Mouse (Mus musculus): Measurements from ENCODE around the gene 9130213A22Rik. TPM values are rescaled to one million over a fixed set of nuclear protein-coding genes. Genes with fewer than 3 reads are reported as not detected.
A peak's percentile ranks its signal among the peaks of the same experiment; 100 is the strongest.

9130213A22Rik gene
- total RNA-seq, 2 experiments from 2014 or later = not detected

GRCm38 (mm10) chr11:69086390-69086789, 36.0 kb downstream of the 9130213A22Rik start:
- DNase-seq = no peak
- intact Hi-C loops (cut with DNase I) = no loop called here

DNA sequence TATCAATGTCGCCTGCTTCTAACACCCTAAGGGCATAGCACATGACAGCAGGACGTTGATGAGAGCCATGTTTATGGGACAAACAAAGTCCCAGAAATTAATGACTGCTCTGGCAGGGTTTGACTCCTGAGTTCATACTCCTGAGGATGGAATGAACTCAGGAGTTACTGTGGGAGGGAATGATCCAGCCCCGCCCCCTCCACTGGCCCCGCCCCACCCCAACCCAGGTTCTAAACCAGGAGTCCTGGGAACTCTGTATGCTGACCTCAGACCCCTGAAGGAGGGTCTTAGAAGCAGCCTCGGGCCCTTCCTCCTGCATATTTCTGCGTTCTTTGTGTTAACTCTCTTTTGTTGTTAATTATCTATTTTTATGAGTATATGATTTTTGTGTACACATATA, 36.8 kb downstream of the 9130213A22Rik start:
- intact Hi-C loops (cut with DNase I) = no loop called here

GRCm38 (mm10) chr11:69081613-69082012, 40.8 kb downstream of the 9130213A22Rik start:
- no peak for DNase-seq
- intact Hi-C loops (cut with DNase I) = no loop called here

More for the DNA sequence above, 36.8 kb downstream of the 9130213A22Rik start:
- no peak for DNase-seq

- intact Hi-C loops (cut with DNase I) = no loop called here
- no peak for DNase-seq
These were observed 41.5 kb downstream of the 9130213A22Rik start for GRCm38 (mm10) chr11:69080855-69081222.

DNA sequence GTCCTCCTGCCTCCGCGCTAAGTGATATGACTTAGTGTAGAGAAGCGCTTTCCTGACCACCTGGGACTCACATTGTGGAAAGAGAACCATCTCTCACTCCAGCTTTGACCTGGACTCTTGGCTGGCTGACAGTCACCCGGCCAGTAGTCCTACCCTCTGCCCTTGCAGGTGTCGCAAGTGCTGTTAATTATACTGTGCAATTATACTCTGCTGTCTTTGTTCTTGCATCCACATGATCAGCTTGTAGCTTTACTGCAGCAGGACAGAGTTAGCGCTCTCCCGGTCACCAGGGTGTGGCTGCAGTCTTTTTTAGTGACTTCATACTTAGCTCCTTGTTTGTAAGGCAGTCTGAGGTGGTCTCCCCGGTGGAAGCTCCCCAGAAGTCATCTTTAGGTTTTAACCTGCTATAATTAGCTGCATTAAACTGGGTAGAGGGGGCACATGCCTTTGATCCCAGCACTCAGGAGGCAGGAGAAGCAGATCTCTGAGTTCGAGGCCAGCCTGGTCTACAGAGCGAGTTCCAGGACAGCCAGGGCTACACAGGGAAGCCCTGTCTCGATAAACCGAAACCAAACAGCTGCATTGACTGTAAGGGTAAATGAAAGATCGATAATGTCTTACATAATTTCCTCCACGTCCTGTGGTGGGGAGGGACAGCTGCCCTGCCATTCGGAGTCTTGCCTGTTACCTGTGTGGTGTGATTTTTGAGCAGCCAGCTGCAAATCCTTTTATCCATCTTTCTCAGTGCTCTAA, 42.1 kb downstream of the 9130213A22Rik start:
- DNase-seq = no peak
- intact Hi-C loops (cut with DNase I) = no loop called here

- intact Hi-C loops (cut with DNase I) = no loop called here
These were observed 43.5 kb downstream of the 9130213A22Rik start for GRCm38 (mm10) chr11:69078805-69079438.

DNA sequence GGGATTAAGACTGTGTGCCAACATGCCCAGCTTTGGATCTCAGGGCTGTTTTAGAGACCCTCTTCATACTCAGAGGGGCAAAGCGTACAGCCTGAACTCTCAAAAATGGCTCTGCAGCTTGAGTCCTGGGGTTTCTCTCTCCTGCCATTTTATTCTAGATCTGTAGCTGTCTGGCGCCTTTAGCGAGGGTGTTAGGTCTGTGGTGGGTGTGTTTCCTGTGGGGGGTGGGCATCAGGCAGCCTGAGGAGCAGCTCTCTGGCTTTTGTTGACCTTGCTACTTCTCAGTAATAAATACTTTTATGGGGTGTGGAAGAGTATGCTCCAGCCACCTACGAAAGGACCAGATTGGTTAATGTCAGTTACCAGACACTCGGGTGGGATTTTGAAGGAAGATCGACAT, 44.3 kb downstream of the 9130213A22Rik start:
- intact Hi-C loops (cut with DNase I) = no loop called here
- no peak for DNase-seq

More at GRCm38 (mm10) chr11:69078805-69079438, 43.5 kb downstream of the 9130213A22Rik start:
- DNase-seq = no peak

GRCm38 (mm10) chr11:69077316-69077715, 45.1 kb downstream of the 9130213A22Rik start:
- no peak for DNase-seq
- intact Hi-C loops (cut with DNase I) = no loop called here

DNA sequence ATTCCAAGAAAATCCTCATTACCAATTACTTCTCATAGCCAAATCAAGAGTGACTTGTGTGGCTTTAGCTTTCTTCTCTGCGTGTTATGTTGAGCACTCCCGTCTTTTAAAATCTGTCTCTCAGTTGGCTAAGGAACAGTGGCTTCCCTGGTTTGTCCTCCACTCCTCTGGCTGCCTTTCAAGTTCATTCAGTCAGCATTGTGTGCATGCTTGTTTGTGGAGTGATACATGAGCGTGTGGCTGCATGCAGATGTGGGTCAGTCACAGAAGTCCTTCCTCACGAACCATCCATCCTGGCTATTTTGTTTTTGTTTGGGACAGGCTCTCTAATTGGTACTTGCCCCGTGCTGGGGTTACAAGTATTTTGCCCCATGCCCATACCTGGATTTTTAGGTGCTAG, 45.8 kb downstream of the 9130213A22Rik start:
- intact Hi-C loops (cut with DNase I) = no loop called here
- no peak for DNase-seq

DNA sequence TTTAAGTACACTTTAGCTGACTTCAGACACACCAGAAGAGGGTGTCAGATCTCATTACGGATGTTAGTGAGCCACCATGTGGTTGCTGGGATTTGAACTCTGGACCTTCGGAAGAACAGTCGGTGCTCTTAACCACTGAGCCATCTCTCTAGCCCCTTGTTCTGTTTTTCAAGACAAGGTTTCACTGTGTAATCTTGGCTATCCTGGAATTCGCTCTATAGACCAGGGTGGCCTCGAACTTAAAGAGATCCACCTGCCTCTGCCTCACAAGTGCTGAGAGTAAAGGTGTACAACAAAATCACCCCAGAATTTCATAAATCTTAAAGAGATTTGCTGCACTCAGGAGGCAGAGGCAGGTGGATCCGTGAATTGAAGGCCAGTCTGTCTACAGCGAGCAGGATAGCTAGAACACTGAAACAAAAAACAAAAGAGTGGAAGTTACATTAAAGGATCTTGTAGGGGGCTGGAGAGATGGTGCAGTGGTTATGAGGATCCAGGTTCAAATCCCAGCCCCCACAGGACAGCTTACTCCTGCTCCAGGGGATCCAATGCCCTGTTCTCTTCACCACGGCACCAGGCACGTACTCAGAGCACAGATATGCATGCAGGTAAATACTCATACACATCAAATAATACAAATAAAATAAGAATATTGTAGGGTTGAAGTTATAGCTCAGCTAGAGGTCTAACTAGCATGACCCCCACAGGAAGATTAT, 46.5 kb downstream of the 9130213A22Rik start:
- intact Hi-C loops (cut with DNase I) = no loop called here
- no peak for DNase-seq

DNA sequence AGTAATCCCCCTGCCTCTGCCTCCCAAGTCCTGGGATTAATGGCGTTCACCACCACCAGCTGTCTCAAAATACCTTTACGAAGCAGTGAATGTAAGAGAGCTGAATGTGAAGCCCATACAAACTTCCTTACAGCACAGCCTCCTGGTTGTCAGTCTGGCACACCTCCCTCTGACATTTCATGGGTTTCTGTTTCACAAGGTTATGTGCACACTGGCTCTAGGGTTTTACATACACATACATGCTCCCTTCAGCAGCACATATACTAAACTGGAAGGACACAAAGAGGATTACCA, 47.7 kb downstream of the 9130213A22Rik start:
- intact Hi-C loops (cut with DNase I) = no loop called here
- no peak for DNase-seq

DNA sequence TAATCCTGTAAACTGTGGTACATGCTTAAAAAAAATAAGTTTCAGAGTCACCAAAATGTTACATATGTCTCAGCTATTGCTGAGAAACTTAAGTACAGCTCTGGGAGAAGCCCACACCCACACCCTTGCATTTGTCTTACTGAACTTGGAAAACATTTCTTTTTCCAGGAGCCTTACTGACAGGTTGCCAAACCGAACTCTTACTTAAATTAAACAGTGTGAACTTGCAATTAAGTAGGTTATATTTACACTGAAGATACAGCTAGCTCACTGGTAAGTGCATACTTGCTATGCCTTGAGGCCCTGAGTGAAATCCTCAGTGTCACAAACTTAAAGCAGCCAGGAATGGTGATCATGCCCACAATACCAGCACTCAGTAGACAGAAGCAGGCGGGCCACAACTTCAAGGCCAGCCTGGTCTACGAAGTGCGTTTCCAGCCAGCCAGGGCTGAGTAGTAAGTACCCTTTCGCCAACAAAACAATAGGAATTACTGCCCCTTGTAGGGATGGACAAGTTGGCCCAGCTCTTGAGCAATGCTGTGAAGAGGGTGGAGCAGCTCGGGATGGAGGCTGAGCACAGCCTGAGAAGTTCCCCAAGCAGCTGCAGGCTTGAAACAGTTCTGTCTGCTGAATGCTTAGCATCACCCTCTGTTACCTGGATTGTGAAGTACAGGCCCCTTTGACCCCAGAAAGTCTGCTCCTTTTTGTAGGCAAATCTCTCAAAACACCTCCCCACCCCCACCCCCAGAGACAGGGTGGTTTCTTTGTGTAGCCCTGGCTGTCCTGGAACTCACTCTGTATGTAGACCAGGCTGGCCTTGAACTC, 48.2 kb downstream of the 9130213A22Rik start:
- intact Hi-C loops (cut with DNase I) = loop anchor here (2.0 kb wide), 1 partner anchor 15 kb away; the partner anchor contains the start of gene Vamp2
- DNase-seq = no peak

DNA sequence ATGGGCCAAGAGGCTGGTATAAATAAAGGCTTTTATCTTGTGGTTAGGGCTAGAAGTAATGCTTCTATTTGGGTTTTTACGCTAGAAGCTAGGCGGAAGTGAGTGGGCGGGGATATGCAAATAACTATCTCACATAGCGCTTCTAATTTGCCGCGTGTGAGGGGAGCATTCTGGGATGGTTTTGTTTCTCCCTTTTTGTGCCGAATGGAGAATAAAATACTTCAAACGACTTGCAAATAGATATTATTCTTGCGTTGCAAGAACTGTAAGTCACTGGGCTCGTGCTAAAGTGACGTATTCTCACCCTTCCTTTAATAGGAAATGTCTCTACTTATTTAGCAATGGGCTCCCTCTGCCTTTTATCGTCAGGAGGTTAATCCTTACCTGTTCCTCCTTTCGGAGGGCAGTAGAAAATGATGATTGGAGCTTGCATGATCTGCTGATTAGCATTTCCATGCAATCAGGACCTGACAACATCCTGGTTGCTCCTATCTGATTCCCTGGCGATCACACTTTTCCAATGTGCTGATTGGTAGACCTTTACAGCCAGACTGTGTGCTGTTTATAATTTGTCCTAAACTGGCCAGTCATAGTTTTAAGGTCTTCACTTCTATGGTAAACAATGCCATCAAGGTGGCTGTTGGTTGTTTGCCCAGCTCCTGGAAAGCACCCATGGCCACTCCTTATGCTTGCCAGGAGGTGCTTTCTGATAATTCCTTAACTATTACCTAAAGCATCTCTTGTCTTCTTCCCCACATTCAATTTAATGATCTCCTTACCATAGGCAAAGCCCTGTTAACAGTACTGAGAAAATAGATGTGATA, 49.1 kb downstream of the 9130213A22Rik start:
- intact Hi-C loops (cut with DNase I) = loop anchor here (2.0 kb wide), 1 partner anchor 16 kb away; the partner anchor contains the start of gene Vamp2
- DNase-seq = peak in 1 of 2 experiments; percentile 78

GRCm38 (mm10) chr11:69072666-69073064, 49.7 kb downstream of the 9130213A22Rik start:
- DNase-seq = no peak
- intact Hi-C loops (cut with DNase I) = loop anchor here (2.0 kb wide), 1 partner anchor 16 kb away; the partner anchor contains the start of gene Vamp2

GRCm38 (mm10) chr11:69072234-69072633, 50.2 kb downstream of the 9130213A22Rik start:
- no peak for DNase-seq
- intact Hi-C loops (cut with DNase I) = loop anchor here (2.0 kb wide), 1 partner anchor 17 kb away; the partner anchor contains the start of gene Vamp2

DNA sequence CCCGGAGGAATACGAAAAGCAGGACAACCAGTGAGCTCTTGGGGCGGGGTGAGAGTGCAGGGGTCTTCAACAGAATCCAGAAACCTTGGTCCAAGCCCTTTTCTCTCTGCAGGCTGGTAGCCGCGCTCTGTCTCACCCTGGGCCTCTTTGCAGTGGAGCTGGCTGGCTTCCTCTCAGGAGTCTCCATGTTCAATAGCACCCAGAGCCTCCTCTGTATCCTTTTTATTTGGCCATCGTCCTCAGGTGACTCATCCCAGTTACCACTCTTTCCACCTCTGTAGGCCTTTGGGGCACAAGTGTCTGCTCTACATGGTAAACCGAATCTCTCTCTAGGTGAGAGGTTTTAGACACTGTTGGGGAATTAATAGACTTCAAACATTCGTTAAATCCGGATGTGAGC, 51.1 kb downstream of the 9130213A22Rik start:
- intact Hi-C loops (cut with DNase I) = no loop called here

GRCm38 (mm10) chr11:69070590-69071222, 51.7 kb downstream of the 9130213A22Rik start, which contains the start of gene Tmem107:
Gene Tmem107 (plus strand): TSS chr11:69070806.
- DNase-seq = peak; percentile 88 to 92
- intact Hi-C loops (cut with DNase I) = no loop called here

More for the DNA sequence above, 51.1 kb downstream of the 9130213A22Rik start:
- DNase-seq = no peak

DNA sequence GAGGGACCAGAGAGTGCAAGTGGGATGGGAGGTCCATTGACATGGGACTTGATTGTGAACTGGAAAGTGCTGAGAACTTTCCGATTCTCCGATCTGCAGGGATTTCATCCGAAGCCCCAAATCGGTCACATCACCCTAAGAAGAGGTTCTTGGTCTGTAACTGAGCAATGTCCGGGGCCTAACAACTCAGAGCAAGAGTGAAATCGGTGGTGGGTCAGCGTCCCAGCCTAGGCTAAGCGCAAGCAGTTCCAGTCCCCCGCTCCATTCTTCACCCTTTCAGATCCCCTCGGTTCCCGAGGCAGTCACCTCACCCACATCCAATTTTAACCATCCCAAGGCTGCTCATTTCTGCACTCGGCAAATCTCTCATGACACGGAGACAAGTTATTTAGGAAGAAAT, 52.3 kb downstream of the 9130213A22Rik start:
- intact Hi-C loops (cut with DNase I) = no loop called here
- DNase-seq = peak in 1 of 2 experiments; percentile 40

All from gastrocnemius, postnatal 36 days (tissue).